Mouse (Mus musculus) bone marrow, adult 2 months (tissue): ENCODE data around the gene Ammecr1.

ENCODE experiments used
- CTCF ChIP-seq: fragments of 200-500 bp; IDR thresholded peaks from 2 replicates; pipeline ENCODE4 v1.5.1; 2011; ENCODE audit warnings: low read length, control low read depth; ENCODE audit not compliant: control insufficient read depth, insufficient read depth
- POLR2A ChIP-seq: fragments of 200-500 bp; IDR thresholded peaks from 2 replicates; pipeline ENCODE4 v1.6.1; 2011; ENCODE audit warnings: low read depth, mild to moderate bottlenecking, control low read depth, low read length, borderline replicate concordance; ENCODE audit not compliant: control insufficient read depth

GRCm38 (mm10) chrX:142836399-142836798 lies 130.1 kb downstream of the Ammecr1 start:
- TF ChIP-seq POLR2A (no peak), CTCF (no peak)
